8 mouse cellular contexts compared by ENCODE assay signal in genomic region chr7:28151584-28152221, GRCm38 (mm10). TPM values are rescaled to one million over a fixed set of nuclear protein-coding genes. Genes with fewer than 3 reads are reported as not detected.
A peak's percentile ranks its signal among the peaks of the same experiment; 100 is the strongest.
DNase-seq lines count a peak whose midpoint lies in the region; ATAC-seq and TF ChIP-seq lines count a peak whose summit lies in the region.

No protein-coding gene starts in this region.

- intact Hi-C loops in left cerebral cortex, adult 2 months (cut with DNase I) = no loop called here

- 0 out of 2 replicates have a peak, but pooled peaks have one; percentile 16 for TF ChIP-seq CTCF in spleen, adult 2 months (IDR thresholded peaks at IDR 0.05; ENCODE audit: extremely low read depth, insufficient read depth, insufficient read length, insufficient replicate concordance)
- TF ChIP-seq CTCF in forebrain, postnatal 0 days (IDR thresholded peaks at IDR 0.05; ENCODE audit: low read depth) = peak; percentile 68
- TF ChIP-seq CTCF in left cerebral cortex, adult 2 months (IDR thresholded peaks at IDR 0.05) = peak; percentile 70

- no peak for TF ChIP-seq POLR2A in spleen, adult 2 months (IDR thresholded peaks at IDR 0.05; ENCODE audit: low read depth, low read length)

- no peak overlapping the region for H3K4me2 ChIP-seq in forebrain, embryonic 11.5 days (ENCODE audit: low read depth, low read length, severe bottlenecking)
- H3K4me2 ChIP-seq in forebrain, embryonic 12.5 days = no peak overlapping the region
- no peak overlapping the region for H3K4me2 ChIP-seq in forebrain, postnatal 0 days (ENCODE audit: low read depth)
- no peak overlapping the region for H3K4me2 ChIP-seq in midbrain, embryonic 13.5 days (replicated peaks)

- H3K9ac ChIP-seq in forebrain, embryonic 11.5 days (ENCODE audit: low read length) = no peak overlapping the region
- no peak overlapping the region for H3K9ac ChIP-seq in forebrain, embryonic 12.5 days
- no peak overlapping the region for H3K9ac ChIP-seq in forebrain, postnatal 0 days
- peak overlapping the region; percentile 32 for H3K9ac ChIP-seq in midbrain, embryonic 13.5 days (replicated peaks)

- WGBS in forebrain, embryonic 11.5 days = 18% methylated on average over 13 of the region's 13 CpGs
- WGBS in forebrain, embryonic 12.5 days = 14% methylated on average over 13 of the region's 13 CpGs
- 11% methylated on average over 13 of the region's 13 CpGs for WGBS in spleen, adult 2 months
- WGBS in forebrain, postnatal 0 days = 17% methylated on average over 13 of the region's 13 CpGs
- 20% methylated on average over 13 of the region's 13 CpGs for WGBS in midbrain, embryonic 13.5 days

- H3K27me3 ChIP-seq in forebrain, embryonic 11.5 days (ENCODE audit: control insufficient read depth, insufficient read depth, low read length) = no peaks in the 10 kb centered on the region
- peaks cover 13% of the 10 kb centered on the region; the same call in 1 of the 2 replicates for H3K27me3 ChIP-seq in forebrain, embryonic 12.5 days
- no peaks in the 10 kb centered on the region for H3K27me3 ChIP-seq in spleen, adult 2 months (ENCODE audit: control insufficient read depth, insufficient read depth, low read length)
- no peaks in the 10 kb centered on the region; the same call in 1 of the 2 replicates for H3K27me3 ChIP-seq in forebrain, postnatal 0 days (ENCODE audit: insufficient read depth, low read length)
- peaks cover 3% of the 10 kb centered on the region for H3K27me3 ChIP-seq in midbrain, embryonic 13.5 days

- peaks cover 3% of the 10 kb centered on the region; the same call in 1 of the 2 replicates for H3K4me1 ChIP-seq in forebrain, embryonic 11.5 days (replicated peaks; ENCODE audit: control insufficient read depth, insufficient read depth, low read length)
- H3K4me1 ChIP-seq in forebrain, embryonic 12.5 days = peaks cover 9% of the 10 kb centered on the region; the same call in 1 of the 2 replicates
- no peaks in the 10 kb centered on the region for H3K4me1 ChIP-seq in spleen, adult 2 months (ENCODE audit: control insufficient read depth, insufficient read depth, insufficient read length)
- H3K4me1 ChIP-seq in forebrain, postnatal 0 days (ENCODE audit: insufficient read depth) = no peaks in the 10 kb centered on the region
- H3K4me1 ChIP-seq in midbrain, embryonic 13.5 days (replicated peaks) = 0 out of 2 replicates have a peak, but pooled peaks cover 4% of the 10 kb centered on the region

- peak; percentile 77 for DNase-seq in forebrain, embryonic 11.5 days (ENCODE audit: low spot score)
- DNase-seq in spleen, adult 2 months (ENCODE audit: low read depth in 1 of 2, low spot score in 2 of 2) = peak in 1 of 2 experiments; percentile 35
- DNase-seq in spleen, adult 12 weeks (ENCODE audit: low spot score) = no peak
- peak; percentile 22 for DNase-seq in forebrain, postnatal 0 days
- DNase-seq in left cerebral cortex, adult 2 months (ENCODE audit: extremely low spot score in 1 of 2, low spot score in 2 of 2) = peak; percentile 44 to 63
- peak; percentile 71 to 75 for DNase-seq in thymus, postnatal 36 days

- H3K27ac ChIP-seq in forebrain, embryonic 11.5 days (ENCODE audit: low read depth, low read length) = no peak overlapping the region
- no peak overlapping the region for H3K27ac ChIP-seq in forebrain, embryonic 12.5 days
- H3K27ac ChIP-seq in spleen, adult 2 months (ENCODE audit: insufficient read depth, low read length) = no peak overlapping the region
- H3K27ac ChIP-seq in forebrain, postnatal 0 days (ENCODE audit: low read depth, low read length) = no peak overlapping the region
- H3K27ac ChIP-seq in left cerebral cortex, adult 2 months = no peak overlapping the region
- H3K27ac ChIP-seq in midbrain, embryonic 13.5 days = no peak overlapping the region

- no peak overlapping the region for H3K4me3 ChIP-seq in forebrain, embryonic 11.5 days (ENCODE audit: low read depth, low read length)
- no peak overlapping the region for H3K4me3 ChIP-seq in forebrain, embryonic 12.5 days (replicated peaks)
- no peak overlapping the region for H3K4me3 ChIP-seq in spleen, adult 2 months (ENCODE audit: extremely low read depth, insufficient read depth, insufficient read length)
- H3K4me3 ChIP-seq in forebrain, postnatal 0 days (ENCODE audit: low read depth, low read length) = no peak overlapping the region
- H3K4me3 ChIP-seq in left cerebral cortex, adult 2 months = no peak overlapping the region
- H3K4me3 ChIP-seq in midbrain, embryonic 13.5 days (replicated peaks) = no peak overlapping the region

- no peaks in the 10 kb centered on the region for H3K36me3 ChIP-seq in forebrain, embryonic 11.5 days (ENCODE audit: control insufficient read depth, insufficient read depth, low read length)
- H3K36me3 ChIP-seq in forebrain, embryonic 12.5 days (replicated peaks) = no peaks in the 10 kb centered on the region
- H3K36me3 ChIP-seq in spleen, adult 2 months (ENCODE audit: control insufficient read depth, insufficient read depth, low read length) = no peaks in the 10 kb centered on the region
- no peaks in the 10 kb centered on the region for H3K36me3 ChIP-seq in forebrain, postnatal 0 days (ENCODE audit: insufficient read depth)
- no peaks in the 10 kb centered on the region for H3K36me3 ChIP-seq in midbrain, embryonic 13.5 days

- no peak for ATAC-seq in forebrain, embryonic 11.5 days (replicated peaks; ENCODE audit: low FRiP score)
- no peak for ATAC-seq in forebrain, embryonic 12.5 days (ENCODE audit: low FRiP score)
- ATAC-seq in forebrain, postnatal 0 days = no peak
- peak; percentile 34; the same call in 1 of the 2 replicates for ATAC-seq in midbrain, embryonic 13.5 days

- H3K9me3 ChIP-seq in forebrain, embryonic 11.5 days (ENCODE audit: control insufficient read depth, low read length) = no peaks in the 10 kb centered on the region
- H3K9me3 ChIP-seq in forebrain, embryonic 12.5 days = no peaks in the 10 kb centered on the region
- no peaks in the 10 kb centered on the region for H3K9me3 ChIP-seq in forebrain, postnatal 0 days (ENCODE audit: low read length)
- H3K9me3 ChIP-seq in midbrain, embryonic 13.5 days = no peaks in the 10 kb centered on the region

RNA-seq across cellular contexts. Expression of gene Fbl, which starts 17.8 kb away (rescaled TPM):
- polyA plus RNA-seq in forebrain, embryonic 11.5 days (2014; fragmentation: Nextera tagmentation; extraction: Ambion mirVana) = 39.5 and 42.9 TPM in 2 replicates
- polyA plus RNA-seq in forebrain, embryonic 12.5 days (2016; fragmentation: Nextera tagmentation; extraction: Ambion mirVana) = 147 and 151 TPM in 2 replicates
- polyA plus RNA-seq in spleen, adult 2 months (2012; rRNA removed) = 49.5 and 52.2 TPM in 2 replicates
- total RNA-seq in forebrain, postnatal 0 days (2014; rRNA removed) = 40.4 and 49.5 TPM in 2 replicates
- polyA plus RNA-seq in forebrain, postnatal 0 days (2015; fragmentation: Nextera tagmentation; extraction: Ambion mirVana) = 86.3 and 91.3 TPM in 2 replicates
- 10 to 100 TPM; 50.0 to 52.1 TPM for total RNA-seq in left cerebral cortex, adult 2 months (2021)
- 89.5 and 98.1 TPM in 2 replicates for polyA plus RNA-seq in midbrain, embryonic 13.5 days (2015; fragmentation: Nextera tagmentation; extraction: Ambion mirVana)

RNA-seq across cellular contexts. Expression of gene 9530053A07Rik, which starts 22.4 kb away (rescaled TPM):
- 0.11 and 0.12 TPM in 2 replicates for polyA plus RNA-seq in forebrain, embryonic 11.5 days (2014; fragmentation: Nextera tagmentation; extraction: Ambion mirVana)
- 0.12 and 0.17 TPM in 2 replicates for polyA plus RNA-seq in forebrain, embryonic 12.5 days (2016; fragmentation: Nextera tagmentation; extraction: Ambion mirVana)
- not detected in 2 replicates for polyA plus RNA-seq in spleen, adult 2 months (2012; rRNA removed)
- under 0.01 and 0.19 TPM in 2 replicates for total RNA-seq in forebrain, postnatal 0 days (2014; rRNA removed)
- 0.08 TPM in 2 replicates for polyA plus RNA-seq in forebrain, postnatal 0 days (2015; fragmentation: Nextera tagmentation; extraction: Ambion mirVana)
- total RNA-seq in left cerebral cortex, adult 2 months (2021) = under 1 TPM in 1 of 2 experiments, not detected in 1; 0.09 TPM
- polyA plus RNA-seq in midbrain, embryonic 13.5 days (2015; fragmentation: Nextera tagmentation; extraction: Ambion mirVana) = 0.05 TPM in 2 replicates

RNA-seq across cellular contexts. Expression of gene Dyrk1b, which starts 27.6 kb away (rescaled TPM):
- 17.0 and 18.2 TPM in 2 replicates for polyA plus RNA-seq in forebrain, embryonic 11.5 days (2014; fragmentation: Nextera tagmentation; extraction: Ambion mirVana)
- 16.9 and 17.4 TPM in 2 replicates for polyA plus RNA-seq in forebrain, embryonic 12.5 days (2016; fragmentation: Nextera tagmentation; extraction: Ambion mirVana)
- polyA plus RNA-seq in spleen, adult 2 months (2012; rRNA removed) = 22.4 and 29.4 TPM in 2 replicates
- 21.0 and 23.3 TPM in 2 replicates for total RNA-seq in forebrain, postnatal 0 days (2014; rRNA removed)
- polyA plus RNA-seq in forebrain, postnatal 0 days (2015; fragmentation: Nextera tagmentation; extraction: Ambion mirVana) = 5.5 and 7.4 TPM in 2 replicates
- 10 to 100 TPM; 49.8 to 50.2 TPM for total RNA-seq in left cerebral cortex, adult 2 months (2021)
- 18.5 and 20.8 TPM in 2 replicates for polyA plus RNA-seq in midbrain, embryonic 13.5 days (2015; fragmentation: Nextera tagmentation; extraction: Ambion mirVana)

Comparison
In these comparisons a context has a peak if more than half of its experiments do, and no peak if none do; other contexts are left out.
1. CTCF ChIP-seq: peak in every context shown above with its lines; median percentile 70 in left cerebral cortex, adult 2 months; 68 in forebrain, postnatal 0 days; 16 in spleen, adult 2 months.